27 mouse cellular contexts compared by ENCODE assay signal in the genomic region with DNA sequence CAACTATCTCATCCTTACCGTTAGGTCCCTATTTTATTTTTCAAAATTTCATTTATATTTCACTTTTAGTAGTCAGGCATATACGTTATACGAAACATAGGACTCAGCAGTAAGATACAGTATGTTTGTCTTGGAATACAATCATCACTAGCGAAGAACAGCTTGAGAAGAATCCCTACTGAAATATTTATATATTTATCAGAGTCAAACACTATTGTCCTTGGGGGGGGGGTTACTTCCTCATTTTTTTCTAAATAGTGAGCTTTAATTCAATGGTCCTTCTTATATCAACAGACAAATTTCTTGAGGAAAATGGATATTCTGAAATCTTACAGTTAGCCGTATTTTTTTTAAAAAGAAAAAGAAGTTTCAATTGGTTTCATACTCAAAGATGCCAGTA.
"Had no signal": no experiment of that assay in that cellular context is flagged by ENCODE, and none has a peak within 500 bp of the region (broad histone marks: within the 10 kb centered on the region; RNA-seq: fewer than 3 reads in every experiment).

No protein-coding gene starts in this region.

- H3K4me3 ChIP-seq: limb, embryonic 10.5 days; limb, embryonic 12.5 days; limb, embryonic 13.5 days; limb, embryonic 15.5 days; liver, embryonic 12.5 days; liver, embryonic 13.5 days; liver, embryonic 15.5 days; lung, embryonic 15.5 days; megakaryocyte, embryonic 14.5 days; midbrain, embryonic 10.5 days; midbrain, embryonic 12.5 days; midbrain, embryonic 13.5 days; midbrain, embryonic 15.5 days; myocyte had no signal

- H3K9me3 ChIP-seq: limb, embryonic 10.5 days; limb, embryonic 12.5 days; limb, embryonic 13.5 days; limb, embryonic 15.5 days; liver, embryonic 12.5 days; liver, embryonic 13.5 days; liver, embryonic 15.5 days; lung, embryonic 15.5 days; megakaryocyte, embryonic 14.5 days; midbrain, embryonic 10.5 days; midbrain, embryonic 12.5 days; midbrain, embryonic 13.5 days; midbrain, embryonic 15.5 days had no signal

- H3K9ac ChIP-seq: limb, embryonic 12.5 days; limb, embryonic 13.5 days; limb, embryonic 15.5 days; liver, embryonic 12.5 days; liver, embryonic 13.5 days; liver, embryonic 14.5 days; liver, embryonic 15.5 days; liver, postnatal 0 days; lung, embryonic 14.5 days; lung, embryonic 15.5 days; midbrain, embryonic 12.5 days; midbrain, embryonic 13.5 days; midbrain, embryonic 15.5 days had no signal

- H3K27ac ChIP-seq: limb, embryonic 10.5 days; limb, embryonic 12.5 days; limb, embryonic 13.5 days; limb, embryonic 15.5 days; liver, embryonic 13.5 days; liver, embryonic 14.5 days; liver, embryonic 15.5 days; lung, embryonic 15.5 days; macrophage; midbrain, embryonic 10.5 days; midbrain, embryonic 12.5 days; midbrain, embryonic 13.5 days; midbrain, embryonic 15.5 days had no signal

- H3K27me3 ChIP-seq: limb, embryonic 12.5 days; limb, embryonic 13.5 days; limb, embryonic 15.5 days; liver, embryonic 12.5 days; liver, embryonic 13.5 days; liver, embryonic 15.5 days; lung, embryonic 15.5 days; megakaryocyte, embryonic 14.5 days; midbrain, embryonic 12.5 days; midbrain, embryonic 13.5 days; midbrain, embryonic 15.5 days had no signal

- H3K4me1 ChIP-seq: midbrain, embryonic 12.5 days; midbrain, embryonic 15.5 days had no signal

- DNase-seq: left cerebral cortex, postnatal 4 days; liver; liver, embryonic 13.5 days; liver, postnatal 0 days; lung, adult 18-20 months; lung, adult 2 months; lung, embryonic 14.5 days; lung, postnatal 10 days; lung, postnatal 14 days; lung, postnatal 36 days; lung, postnatal 4 days; midbrain, embryonic 14.5 days had no signal
